Comparison of ENCODE assay signal across 29 mouse cellular contexts in the genomic region with DNA sequence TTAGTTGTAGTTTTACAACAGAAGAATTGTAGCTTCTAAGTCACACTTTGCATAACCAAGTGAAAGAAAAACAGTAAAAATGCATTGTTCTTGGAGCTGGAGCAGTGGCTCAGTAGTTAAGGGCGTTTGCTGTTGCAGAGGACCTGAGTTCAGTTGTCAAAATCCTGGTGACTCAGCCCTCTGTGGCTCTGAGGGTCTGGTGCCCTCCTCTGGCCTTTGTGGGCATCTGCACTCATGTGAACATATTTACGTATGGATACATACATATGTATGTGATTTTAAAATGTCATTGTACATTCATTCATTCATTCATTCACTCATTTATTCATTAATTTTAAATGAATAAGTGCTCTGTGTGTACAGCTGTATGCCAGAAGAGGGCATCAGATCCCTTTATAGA. TPM values are rescaled to one million over a fixed set of nuclear protein-coding genes. Genes with fewer than 3 reads are reported as not detected.
DNase-seq lines count a peak whose midpoint lies in the region; ATAC-seq and TF ChIP-seq lines count a peak whose summit lies in the region.
"Had no signal": no experiment of that assay in that cellular context is flagged by ENCODE, and none has a peak within 500 bp of the region (broad histone marks: within the 10 kb centered on the region; RNA-seq: fewer than 3 reads in every experiment).

No protein-coding gene starts in this region.

- no peak overlapping the region for H3K4me2 ChIP-seq in forebrain, postnatal 0 days (ENCODE audit: low read depth)
- H3K4me2 ChIP-seq in forebrain, embryonic 14.5 days (ENCODE audit: low read length), result no peak overlapping the region
- H3K4me2 ChIP-seq in liver, embryonic 11.5 days, result no peak overlapping the region
- H3K4me2 ChIP-seq: embryonic facial prominence, embryonic 15.5 days; heart, embryonic 12.5 days; hindbrain, embryonic 13.5 days; midbrain, embryonic 15.5 days; neural tube, embryonic 15.5 days had no signal

- TF ChIP-seq CTCF in forebrain, postnatal 0 days (IDR thresholded peaks at IDR 0.05; ENCODE audit: low read depth), result peak; percentile 20
- TF ChIP-seq CTCF in liver, adult 2 months (IDR thresholded peaks at IDR 0.05; ENCODE audit: low read depth, low read length), result peak; percentile 40; the same call in 1 of the 2 replicates
- peak; percentile 76 for TF ChIP-seq CTCF in ES-Bruce4 (IDR thresholded peaks at IDR 0.05; ENCODE audit: low read depth, low read length)

- no peak for ATAC-seq in forebrain, postnatal 0 days
- no peak for ATAC-seq in forebrain, embryonic 14.5 days
- no peak for ATAC-seq in liver, embryonic 11.5 days (replicated peaks; ENCODE audit: low FRiP score)
- ATAC-seq in cerebellum, adult (ENCODE audit: insufficient number of reproducible peaks, low FRiP score, low TSS enrichment), result no peak
- ATAC-seq: midbrain, embryonic 15.5 days had no signal

- WGBS in forebrain, postnatal 0 days, result 68% methylated on average over 2 of the region's 2 CpGs
- WGBS in forebrain, embryonic 14.5 days, result 80% methylated on average over 2 of the region's 2 CpGs
- WGBS in liver, adult 2 months, result 77% methylated on average over 2 of the region's 2 CpGs
- WGBS in liver, embryonic 11.5 days, result 68% methylated on average over 2 of the region's 2 CpGs

- no peaks in the 10 kb centered on the region for H3K4me1 ChIP-seq in forebrain, postnatal 0 days (ENCODE audit: insufficient read depth)
- H3K4me1 ChIP-seq in forebrain, embryonic 14.5 days (ENCODE audit: control insufficient read depth, insufficient read depth, low read length), result no peaks in the 10 kb centered on the region
- H3K4me1 ChIP-seq in liver, adult 2 months (ENCODE audit: control insufficient read depth, insufficient read depth, low read length), result no peaks in the 10 kb centered on the region
- H3K4me1 ChIP-seq in liver, embryonic 11.5 days (replicated peaks; ENCODE audit: control insufficient read depth, insufficient read depth, low read length), result no peaks in the 10 kb centered on the region
- H3K4me1 ChIP-seq in ES-Bruce4 (ENCODE audit: control insufficient read depth, insufficient read depth, low read length), result no peaks in the 10 kb centered on the region
- H3K4me1 ChIP-seq: embryonic facial prominence, embryonic 15.5 days; megakaryocyte, embryonic 14.5 days; midbrain, embryonic 15.5 days had no signal

- no peak for DNase-seq in forebrain, postnatal 0 days
- DNase-seq in forebrain, embryonic 14.5 days (ENCODE audit: low spot score), result no peak
- DNase-seq in liver, adult 2 months (ENCODE audit: extremely low read depth, low read depth, low spot score), result no peak
- DNase-seq in liver, embryonic 11.5 days (ENCODE audit: low spot score), result no peak
- peak; percentile 88 for DNase-seq in ZHBTc4 (ENCODE audit: low read depth, low spot score)
- DNase-seq in layer of hippocampus, adult 18-20 months (ENCODE audit: low spot score in 2 of 2), result no peak
- DNase-seq: cerebellum, postnatal 14 days; heart, postnatal 14 days; kidney, postnatal 10 days; lung, postnatal 14 days; right cerebral cortex, postnatal 14 days; spleen, adult 18-20 months; thymus, postnatal 4 days had no signal

- TF ChIP-seq EP300 in ES-Bruce4 (IDR thresholded peaks at IDR 0.05; ENCODE audit: insufficient read depth, low read depth, low read length), result no peak

- TF ChIP-seq POLR2A in liver, adult 2 months (IDR thresholded peaks at IDR 0.05; ENCODE audit: extremely low read depth, insufficient read depth, low read length), result no peak
- TF ChIP-seq POLR2A in ES-Bruce4 (IDR thresholded peaks at IDR 0.05; ENCODE audit: insufficient read depth, low read length), result no peak

- no peaks in the 10 kb centered on the region for H3K36me3 ChIP-seq in forebrain, postnatal 0 days (ENCODE audit: insufficient read depth)
- H3K36me3 ChIP-seq in forebrain, embryonic 14.5 days (ENCODE audit: control insufficient read depth, insufficient read depth, low read length), result no peaks in the 10 kb centered on the region
- H3K36me3 ChIP-seq in liver, adult 2 months (ENCODE audit: control insufficient read depth, insufficient read depth, low read length), result no peaks in the 10 kb centered on the region
- no peaks in the 10 kb centered on the region for H3K36me3 ChIP-seq in liver, embryonic 11.5 days (ENCODE audit: control insufficient read depth, insufficient read depth, low read length)
- no peaks in the 10 kb centered on the region for H3K36me3 ChIP-seq in ES-Bruce4 (ENCODE audit: control insufficient read depth, insufficient read depth, low read length, poor library complexity, severe bottlenecking)
- H3K36me3 ChIP-seq: embryonic facial prominence, embryonic 15.5 days; heart, embryonic 12.5 days; hindbrain, embryonic 13.5 days; midbrain, embryonic 15.5 days; neural tube, embryonic 15.5 days had no signal

- H3K27ac ChIP-seq in forebrain, postnatal 0 days (ENCODE audit: low read depth, low read length), result no peak overlapping the region
- no peak overlapping the region for H3K27ac ChIP-seq in forebrain, embryonic 14.5 days (ENCODE audit: low read depth, low read length)
- H3K27ac ChIP-seq in liver, adult 2 months (replicated peaks; ENCODE audit: insufficient read depth, low read depth, low read length), result no peak overlapping the region
- no peak overlapping the region for H3K27ac ChIP-seq in liver, embryonic 11.5 days (ENCODE audit: low read depth, low read length)
- H3K27ac ChIP-seq in ES-Bruce4 (ENCODE audit: insufficient read depth, low read length), result no peak overlapping the region
- H3K27ac ChIP-seq: embryonic facial prominence, embryonic 15.5 days; hindbrain, embryonic 13.5 days; midbrain, embryonic 15.5 days; neural tube, embryonic 15.5 days had no signal

- no peak overlapping the region for H3K4me3 ChIP-seq in forebrain, postnatal 0 days (ENCODE audit: low read depth, low read length)
- H3K4me3 ChIP-seq in forebrain, embryonic 14.5 days (ENCODE audit: low read depth, low read length), result no peak overlapping the region
- H3K4me3 ChIP-seq in liver, adult 2 months (ENCODE audit: insufficient read depth, low read depth, low read length), result no peak overlapping the region
- no peak overlapping the region for H3K4me3 ChIP-seq in liver, embryonic 11.5 days (ENCODE audit: low read depth, low read length)
- no peak overlapping the region for H3K4me3 ChIP-seq in ES-Bruce4 (ENCODE audit: low read depth, low read length)
- H3K4me3 ChIP-seq: embryonic facial prominence, embryonic 15.5 days; heart, embryonic 12.5 days; hindbrain, embryonic 13.5 days; megakaryocyte, embryonic 14.5 days; midbrain, embryonic 15.5 days; neural tube, embryonic 15.5 days had no signal

- no peaks in the 10 kb centered on the region for H3K79me2 ChIP-seq in liver, adult 2 months (ENCODE audit: control insufficient read depth, insufficient read depth, low read length)

- no peaks in the 10 kb centered on the region for H3K9me3 ChIP-seq in forebrain, postnatal 0 days (ENCODE audit: low read length)
- no peaks in the 10 kb centered on the region for H3K9me3 ChIP-seq in forebrain, embryonic 14.5 days (replicated peaks; ENCODE audit: control insufficient read depth, low read length)
- no peaks in the 10 kb centered on the region for H3K9me3 ChIP-seq in liver, embryonic 11.5 days (ENCODE audit: control insufficient read depth, low read length)
- H3K9me3 ChIP-seq in ES-Bruce4 (replicated peaks; ENCODE audit: control insufficient read depth, insufficient read depth, low read length, poor library complexity, severe bottlenecking), result no peaks in the 10 kb centered on the region
- H3K9me3 ChIP-seq: embryonic facial prominence, embryonic 15.5 days; heart, embryonic 12.5 days; hindbrain, embryonic 13.5 days; midbrain, embryonic 15.5 days; neural tube, embryonic 15.5 days had no signal

- no peaks in the 10 kb centered on the region for H3K27me3 ChIP-seq in forebrain, postnatal 0 days (ENCODE audit: insufficient read depth, low read length)
- no peaks in the 10 kb centered on the region for H3K27me3 ChIP-seq in forebrain, embryonic 14.5 days (replicated peaks; ENCODE audit: control insufficient read depth, insufficient read depth, low read length)
- no peaks in the 10 kb centered on the region for H3K27me3 ChIP-seq in liver, adult 2 months (ENCODE audit: control insufficient read depth, insufficient read depth, low read length)
- no peaks in the 10 kb centered on the region for H3K27me3 ChIP-seq in liver, embryonic 11.5 days (replicated peaks; ENCODE audit: control insufficient read depth, insufficient read depth, low read length)
- H3K27me3 ChIP-seq in ES-Bruce4 (ENCODE audit: control insufficient read depth, insufficient read depth, low read length, poor library complexity, severe bottlenecking), result no peaks in the 10 kb centered on the region
- H3K27me3 ChIP-seq: CH12.LX; embryonic facial prominence, embryonic 15.5 days; heart, embryonic 12.5 days; hindbrain, embryonic 13.5 days; megakaryocyte, embryonic 14.5 days; midbrain, embryonic 15.5 days; neural tube, embryonic 15.5 days had no signal

- H3K9ac ChIP-seq in forebrain, postnatal 0 days, result no peak overlapping the region
- no peak overlapping the region for H3K9ac ChIP-seq in forebrain, embryonic 14.5 days (ENCODE audit: low read length)
- H3K9ac ChIP-seq in liver, adult 2 months (ENCODE audit: low read depth, low read length), result no peak overlapping the region
- H3K9ac ChIP-seq in liver, embryonic 11.5 days (ENCODE audit: low read depth, low read length), result no peak overlapping the region
- H3K9ac ChIP-seq in ES-Bruce4 (ENCODE audit: low read depth, poor library complexity, severe bottlenecking), result no peak overlapping the region
- H3K9ac ChIP-seq: embryonic facial prominence, embryonic 15.5 days; heart, embryonic 12.5 days; hindbrain, embryonic 13.5 days; midbrain, embryonic 15.5 days; neural tube, embryonic 15.5 days had no signal

RNA-seq across cellular contexts. Expression of a gene that starts 10.8 kb away (rescaled TPM):
- total RNA-seq in forebrain, postnatal 0 days (2014; rRNA removed), result not detected in 2 replicates
- not detected in 2 replicates for polyA plus RNA-seq in forebrain, postnatal 0 days (2015; fragmentation: Nextera tagmentation; extraction: Ambion mirVana)
- not detected in 2 replicates for polyA plus RNA-seq in forebrain, embryonic 14.5 days (2014; fragmentation: Nextera tagmentation; extraction: Ambion mirVana)
- total RNA-seq in liver, adult 2 months (2014; rRNA removed), result not detected in 2 replicates
- polyA plus RNA-seq in liver, adult 2 months (2012; rRNA removed), result not detected in 2 replicates
- not detected in 2 replicates for polyA plus RNA-seq in liver, embryonic 11.5 days (2014; fragmentation: Nextera tagmentation; extraction: Ambion mirVana)
- polyA plus RNA-seq in ES-Bruce4 (2011; ENCODE audit: insufficient read depth, insufficient read length, low read depth, missing spikeins), result not detected in 2 replicates
- total RNA-seq in layer of hippocampus, adult 18-20 months (2021), result not detected
- total RNA-seq: adrenal gland, postnatal 4 days; CH12.LX; gastrocnemius, adult 18-20 months; heart, postnatal 14 days; layer of hippocampus, adult 8-10 months had no signal
- polyA plus RNA-seq: embryonic facial prominence, embryonic 15.5 days; gonadal fat pad, adult 2 months; heart, embryonic 12.5 days; hindbrain, embryonic 13.5 days; intestine, embryonic 14.5 days; limb, embryonic 11.5 days; liver, embryonic 16.5 days; midbrain, embryonic 15.5 days; neural tube, embryonic 15.5 days had no signal

RNA-seq across cellular contexts. Expression of a gene that starts 43.7 kb away (rescaled TPM):
- not detected in 2 replicates for total RNA-seq in forebrain, postnatal 0 days (2014; rRNA removed)
- not detected in 2 replicates for polyA plus RNA-seq in forebrain, postnatal 0 days (2015; fragmentation: Nextera tagmentation; extraction: Ambion mirVana)
- polyA plus RNA-seq in forebrain, embryonic 14.5 days (2014; fragmentation: Nextera tagmentation; extraction: Ambion mirVana), result not detected in 2 replicates
- not detected in 2 replicates for total RNA-seq in liver, adult 2 months (2014; rRNA removed)
- polyA plus RNA-seq in liver, adult 2 months (2012; rRNA removed), result not detected in 2 replicates
- not detected in 2 replicates for polyA plus RNA-seq in liver, embryonic 11.5 days (2014; fragmentation: Nextera tagmentation; extraction: Ambion mirVana)
- not detected in 2 replicates for polyA plus RNA-seq in ES-Bruce4 (2011; ENCODE audit: insufficient read depth, insufficient read length, low read depth, missing spikeins)
- total RNA-seq in layer of hippocampus, adult 18-20 months (2021), result not detected
- total RNA-seq: adrenal gland, postnatal 4 days; CH12.LX; gastrocnemius, adult 18-20 months; heart, postnatal 14 days; layer of hippocampus, adult 8-10 months had no signal
- polyA plus RNA-seq: gonadal fat pad, adult 2 months; heart, embryonic 12.5 days; hindbrain, embryonic 13.5 days; limb, embryonic 11.5 days; neural tube, embryonic 15.5 days had no signal

RNA-seq across cellular contexts. Expression of a gene that starts 48.5 kb away (rescaled TPM):
- 0.33 TPM in 1 of 2 replicates, not detected in the other for total RNA-seq in forebrain, postnatal 0 days (2014; rRNA removed)
- polyA plus RNA-seq in forebrain, postnatal 0 days (2015; fragmentation: Nextera tagmentation; extraction: Ambion mirVana), result 0.16 and 0.45 TPM in 2 replicates
- 1.1 and 1.3 TPM in 2 replicates for polyA plus RNA-seq in forebrain, embryonic 14.5 days (2014; fragmentation: Nextera tagmentation; extraction: Ambion mirVana)
- total RNA-seq in liver, adult 2 months (2014; rRNA removed), result not detected in 2 replicates
- not detected in 2 replicates for polyA plus RNA-seq in liver, adult 2 months (2012; rRNA removed)
- 3.1 and 3.7 TPM in 2 replicates for polyA plus RNA-seq in liver, embryonic 11.5 days (2014; fragmentation: Nextera tagmentation; extraction: Ambion mirVana)
- 90.5 and 96.4 TPM in 2 replicates for polyA plus RNA-seq in ES-Bruce4 (2011; ENCODE audit: insufficient read depth, insufficient read length, low read depth, missing spikeins)
- not detected for total RNA-seq in layer of hippocampus, adult 18-20 months (2021)
- total RNA-seq: CH12.LX; gastrocnemius, adult 18-20 months; heart, postnatal 14 days; layer of hippocampus, adult 8-10 months had no signal
- polyA plus RNA-seq: gonadal fat pad, adult 2 months had no signal

Comparison
In these comparisons a context has a peak if more than half of its experiments do, and no peak if none do; other contexts are left out.
1. CTCF ChIP-seq: peak in every context shown above with its lines; median percentile 76 in ES-Bruce4; 40 in liver, adult 2 months; 20 in forebrain, postnatal 0 days.
2. RNA of a gene that starts 48.5 kb away (polyA plus RNA-seq): 90.5 to 96.4 TPM in ES-Bruce4; 3.1 to 3.7 TPM in liver, embryonic 11.5 days, 1.1 to 1.3 TPM in forebrain, embryonic 14.5 days, 0.16 to 0.45 TPM in forebrain, postnatal 0 days and not detected in liver, adult 2 months; every median in the first group is over 10 times any median in the second.